Mouse (Mus musculus) bone marrow, adult 2 months (tissue): Measurements from ENCODE around the gene Ankra2.

Source experiments
- CTCF ChIP-seq: fragments of 200-500 bp; IDR thresholded peaks from 2 replicates; pipeline ENCODE4 v1.5.1; 2011; ENCODE audit warnings: low read length, control low read depth; ENCODE audit not compliant: control insufficient read depth, insufficient read depth
- POLR2A ChIP-seq: fragments of 200-500 bp; IDR thresholded peaks from 2 replicates; pipeline ENCODE4 v1.6.1; 2011; ENCODE audit warnings: low read depth, mild to moderate bottlenecking, control low read depth, low read length, borderline replicate concordance; ENCODE audit not compliant: control insufficient read depth

- TF ChIP-seq CTCF, result no peak
- no peak for TF ChIP-seq POLR2A
Measured at GRCm38 (mm10) chr13:98297883-98298482, 35.1 kb downstream of the Ankra2 start.
